Mouse (Mus musculus) gastrocnemius, adult 18-20 months (tissue): ENCODE data around the gene Cd6. TPM values are rescaled to one million over a fixed set of nuclear protein-coding genes. Genes with fewer than 3 reads are reported as not detected.

Experiments used
- DNase-seq: peaks from one replicate; pipeline ENCODE4 v3.0.0; 2021; ENCODE audit warnings: low spot score
- total RNA-seq, 2 experiments: library from RNA; stranded (reverse); gene quantifications; 2 replicates each; pipeline ENCODE4 v1.2.3; 2021

Gene Cd6
- total RNA-seq, 2 experiments from 2014 or later: not detected

- DNase-seq: no peak
These were observed 62.2 kb downstream of the Cd6 start for GRCm38 (mm10) chr19:10767631-10768030.

- no peak for DNase-seq
These were observed 66.4 kb downstream of the Cd6 start for GRCm38 (mm10) chr19:10763381-10764031.

- no peak for DNase-seq
These were observed 67.4 kb downstream of the Cd6 start for GRCm38 (mm10) chr19:10762468-10762867.

GRCm38 (mm10) chr19:10761794-10762415, 68.0 kb downstream of the Cd6 start:
- no peak for DNase-seq

DNA sequence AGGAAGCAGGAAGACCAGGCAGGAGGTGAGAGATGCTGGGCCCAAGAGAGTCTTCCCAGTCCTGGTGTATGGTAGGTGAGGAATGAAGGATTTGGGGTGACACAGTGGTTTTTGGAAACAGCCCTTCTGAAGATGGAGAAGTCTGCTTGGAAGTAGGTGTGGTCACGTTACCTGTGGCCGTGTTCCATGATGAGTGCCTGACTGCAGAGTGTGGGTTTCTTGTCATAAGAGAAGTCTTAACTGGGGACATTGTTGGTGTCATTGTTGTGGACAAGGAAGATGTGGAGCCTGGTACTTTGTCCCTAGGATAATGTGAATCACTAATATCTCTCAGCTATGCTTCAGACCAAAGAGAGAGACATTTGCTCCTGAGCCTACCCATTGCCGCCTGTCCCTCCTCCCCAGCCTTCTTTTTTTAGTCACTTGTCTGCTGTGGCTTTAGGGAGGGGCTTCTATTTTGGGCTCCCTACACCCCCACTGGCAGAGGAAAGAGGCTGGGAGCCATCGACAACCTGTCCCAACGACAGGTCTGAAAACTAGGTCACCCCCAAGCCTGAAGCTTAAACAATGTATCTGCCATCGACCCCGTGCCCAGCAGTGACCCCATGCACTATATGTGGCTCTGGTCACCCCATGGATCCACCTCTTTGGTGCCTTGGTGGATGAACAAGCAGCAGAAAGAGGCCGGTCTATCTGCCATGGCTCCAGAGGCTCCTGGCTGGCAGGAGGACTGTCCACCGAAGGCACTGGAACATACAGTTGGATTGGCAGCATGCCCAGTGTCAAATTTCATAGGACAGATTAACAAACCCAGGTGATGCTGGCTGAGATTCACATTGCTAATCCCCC, 69.7 kb downstream of the Cd6 start:
- DNase-seq: peak; percentile 74

DNA sequence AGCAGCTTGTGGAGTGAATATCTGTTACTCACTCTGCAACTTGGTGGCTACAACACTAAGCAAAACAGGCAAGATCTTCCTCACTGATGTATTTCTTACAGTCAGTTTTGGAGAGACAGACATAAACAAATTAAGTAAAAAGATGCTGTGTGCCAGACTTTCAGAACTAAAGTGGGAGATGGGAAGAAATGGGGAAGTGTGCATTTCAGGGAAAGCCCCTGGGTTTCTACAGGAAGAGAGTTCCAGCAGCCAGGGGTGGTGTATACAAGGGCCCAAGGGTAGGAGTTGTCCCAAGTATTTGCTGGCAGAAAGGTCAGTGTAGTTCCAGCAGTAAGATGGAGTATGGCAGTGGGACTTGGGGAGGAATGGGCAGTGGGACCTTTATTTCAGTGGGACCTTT, 70.3 kb downstream of the Cd6 start:
- no peak for DNase-seq

GRCm38 (mm10) chr19:10758708-10759107, 71.2 kb downstream of the Cd6 start:
- DNase-seq: no peak

- DNase-seq: peak; percentile 56
These were observed 72.3 kb downstream of the Cd6 start for GRCm38 (mm10) chr19:10757526-10757925.

DNA sequence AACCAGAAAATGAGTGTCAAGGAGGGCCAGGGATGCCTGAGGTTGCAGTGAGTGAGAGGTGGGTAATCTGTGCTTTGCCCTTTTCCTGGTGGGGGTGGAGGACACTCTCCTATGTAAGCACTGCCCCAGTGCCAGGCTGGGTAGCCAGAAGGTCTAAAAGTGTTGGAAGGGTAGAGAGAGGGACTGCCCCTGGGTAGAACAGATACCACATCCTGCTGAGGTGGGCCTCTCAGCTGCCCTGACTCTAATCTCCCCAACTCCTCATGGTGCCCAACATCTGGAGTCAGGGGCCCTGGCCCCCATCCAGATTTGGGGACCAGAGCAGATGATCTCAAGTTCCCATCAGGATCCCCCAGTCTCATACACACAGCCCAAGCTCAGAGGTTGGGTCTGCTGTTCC, 72.7 kb downstream of the Cd6 start:
- no peak for DNase-seq

- DNase-seq: no peak
These were observed 77.2 kb downstream of the Cd6 start for GRCm38 (mm10) chr19:10752646-10753045.

DNA sequence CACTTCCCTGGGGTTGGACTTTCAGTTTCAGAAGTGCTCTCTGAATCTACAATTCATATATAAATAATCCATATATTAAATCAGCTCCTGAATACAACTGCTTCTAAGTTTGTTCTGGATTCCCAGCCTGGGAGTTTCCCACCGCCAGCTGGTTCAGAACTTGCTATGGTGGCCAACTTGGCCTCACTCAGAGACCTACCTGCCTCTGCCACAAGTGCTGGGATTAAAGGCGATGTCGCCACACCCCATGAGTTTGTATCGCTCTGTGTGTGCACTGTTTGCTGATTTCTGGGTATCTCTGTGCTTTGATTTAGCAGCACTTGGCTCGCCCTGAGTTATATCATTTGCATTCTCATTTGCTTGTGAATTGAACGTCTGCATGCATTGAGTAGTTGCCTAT, 77.8 kb downstream of the Cd6 start:
- DNase-seq: no peak

DNA sequence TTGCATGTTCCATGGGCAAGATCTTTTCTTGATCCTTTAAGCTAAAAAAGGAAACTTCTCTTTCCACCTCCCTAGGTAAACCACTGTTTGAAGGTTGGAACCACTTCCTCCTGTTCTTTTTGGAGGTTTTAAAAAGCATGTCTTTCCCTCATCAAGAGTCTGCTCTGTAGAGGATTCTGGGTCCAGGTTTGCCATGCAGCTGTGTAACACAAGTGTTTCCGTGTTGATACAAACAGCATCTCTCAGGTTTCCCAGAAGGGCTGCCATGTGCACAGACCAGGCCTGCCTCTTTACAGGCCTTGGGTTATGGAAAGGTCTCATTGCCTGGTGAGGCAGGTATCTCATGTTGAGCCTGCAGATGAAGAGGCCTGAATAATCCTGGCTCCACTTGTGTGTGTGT, 78.3 kb downstream of the Cd6 start:
- DNase-seq: no peak

DNA sequence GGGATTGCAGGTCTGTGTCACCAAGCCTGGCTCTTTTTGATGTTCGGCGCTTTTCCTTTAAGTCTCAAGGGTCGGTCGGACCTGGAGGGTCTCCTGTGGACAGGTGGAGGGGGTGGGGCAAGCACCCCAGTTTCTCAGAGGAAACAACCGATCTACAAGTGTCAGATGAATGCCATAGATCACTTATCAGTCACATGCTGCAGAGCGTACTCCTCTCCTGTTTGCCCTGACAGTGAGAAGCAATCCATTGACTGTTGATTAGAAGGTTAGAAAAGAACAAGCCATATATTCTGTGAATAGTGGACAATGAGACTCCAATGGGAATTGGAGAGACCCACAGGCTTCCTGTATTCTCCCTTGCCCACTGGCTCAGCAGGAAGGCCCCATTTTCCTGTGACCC, 79.7 kb downstream of the Cd6 start:
- DNase-seq: no peak

DNA sequence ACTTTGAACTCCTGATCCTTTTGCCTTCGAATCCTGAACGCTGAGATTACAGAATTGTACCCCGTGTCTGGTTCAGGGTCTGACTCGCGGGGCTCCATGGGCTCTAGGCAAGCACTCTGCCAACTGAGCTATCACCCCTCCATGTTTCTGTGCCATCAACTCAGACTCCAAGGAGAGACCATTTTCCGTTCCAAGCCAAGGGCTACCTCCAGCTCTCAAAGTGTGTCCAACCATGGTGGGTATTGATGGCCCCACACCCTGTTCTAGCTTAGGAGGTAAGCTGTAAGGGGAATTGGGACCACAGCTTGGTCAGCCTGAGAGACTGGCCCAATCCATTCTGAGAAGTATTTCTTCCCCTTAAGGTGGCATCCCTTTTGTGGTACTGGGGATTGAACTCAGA, 80.6 kb downstream of the Cd6 start:
- DNase-seq: no peak

DNA sequence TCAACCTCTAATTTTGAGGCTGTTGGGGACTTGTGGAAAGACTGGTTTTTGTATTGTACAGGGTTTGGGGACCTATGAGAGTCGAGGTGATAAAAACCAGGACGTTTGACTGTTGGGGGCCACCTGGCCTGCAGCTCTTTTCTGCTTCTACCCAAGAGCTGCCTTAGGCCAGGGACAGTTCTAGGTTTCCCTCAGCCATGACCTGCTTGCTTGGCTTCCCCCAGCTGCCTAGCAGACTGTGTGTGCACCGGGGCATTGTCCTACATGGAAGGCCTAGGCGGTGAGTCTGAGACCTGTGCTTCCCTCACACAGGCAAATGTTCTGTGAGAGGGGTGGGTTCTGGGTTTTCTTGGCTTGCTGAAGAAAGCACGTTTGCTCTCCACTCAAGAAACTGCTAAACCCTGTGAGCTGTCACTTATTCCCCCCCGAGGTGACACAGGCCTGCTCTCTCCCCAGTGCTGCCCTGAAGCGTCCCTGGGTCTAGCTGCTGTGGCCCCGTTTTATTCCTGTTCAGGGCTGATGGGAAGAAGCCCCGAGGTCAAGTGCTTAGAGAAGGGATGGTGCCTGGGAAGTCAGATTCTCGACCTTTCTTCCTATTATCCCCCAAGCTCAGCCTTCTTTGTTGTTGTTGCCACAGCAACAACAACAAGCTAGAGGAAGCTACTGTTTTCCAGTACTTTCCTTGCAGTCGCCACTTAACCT, 81.3 kb downstream of the Cd6 start:
- DNase-seq: no peak

GRCm38 (mm10) chr19:10747718-10748117, 82.1 kb downstream of the Cd6 start:
- no peak for DNase-seq

- no peak for DNase-seq
These were observed 82.7 kb downstream of the Cd6 start for GRCm38 (mm10) chr19:10747182-10747581.

DNA sequence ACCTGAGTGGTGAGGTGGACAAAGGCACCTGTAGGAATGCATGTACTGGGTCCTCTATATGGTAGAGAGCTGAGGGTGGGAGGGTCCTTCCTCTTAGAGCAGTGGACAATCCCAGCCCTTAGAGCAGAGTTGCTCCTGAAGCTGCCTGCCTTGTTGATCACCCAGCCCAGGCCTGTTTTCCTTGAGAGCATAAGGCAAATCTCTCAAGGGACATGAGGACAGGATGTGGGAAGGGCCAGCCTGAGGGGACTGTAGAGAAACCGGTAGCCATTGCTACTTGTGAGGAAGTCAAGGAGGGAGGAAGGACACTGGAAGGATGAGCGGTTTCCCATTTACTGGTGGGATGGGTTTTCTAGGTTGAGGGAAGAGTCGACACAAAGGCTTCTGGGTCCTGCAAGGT, 87.3 kb downstream of the Cd6 start:
- DNase-seq: no peak

DNA sequence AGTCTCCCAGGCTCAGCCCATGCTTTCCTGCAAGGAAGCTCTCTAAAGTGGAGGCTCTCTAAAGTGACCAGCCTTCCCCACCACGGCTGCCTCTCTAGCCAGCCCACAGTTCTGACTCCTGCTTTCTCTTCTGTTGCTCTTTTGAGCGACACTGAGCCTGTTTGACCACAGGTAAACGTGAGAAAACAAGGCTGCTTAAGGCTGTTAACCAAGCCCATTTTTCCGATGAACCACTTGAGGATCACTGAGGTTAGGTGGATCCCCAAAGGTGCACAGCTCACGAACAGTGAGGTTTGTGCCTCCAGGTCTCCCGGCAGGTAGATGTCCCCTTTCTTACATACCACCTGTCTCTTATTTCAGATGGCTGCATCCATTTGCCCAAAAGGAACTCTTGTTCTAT, 87.7 kb downstream of the Cd6 start:
- no peak for DNase-seq

- no peak for DNase-seq
These were observed 89.0 kb downstream of the Cd6 start for GRCm38 (mm10) chr19:10740641-10741440.

DNA sequence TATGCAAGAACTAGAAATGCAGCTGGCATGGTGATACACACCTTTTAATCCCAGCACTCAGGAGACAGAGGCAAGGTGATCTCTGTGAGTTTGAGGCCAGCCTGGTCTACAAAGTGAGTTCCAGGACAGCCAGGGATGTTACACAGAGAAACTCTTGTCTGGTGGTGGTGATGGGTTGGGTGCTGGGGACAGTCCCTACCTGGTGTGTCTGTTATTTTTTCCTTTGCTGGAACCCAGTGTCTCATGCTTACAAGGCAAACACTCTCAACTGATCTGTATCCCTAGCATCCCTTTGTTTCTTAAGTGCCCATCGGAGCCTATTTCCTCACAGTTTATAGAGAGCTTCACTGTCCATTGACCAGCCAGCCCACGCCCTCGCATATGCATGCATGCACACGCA, 89.9 kb downstream of the Cd6 start:
- DNase-seq: no peak
